Mouse (Mus musculus) limb, embryonic 13.5 days (tissue): ENCODE measurements around the gene Chst8. TPM values are rescaled to one million over a fixed set of nuclear protein-coding genes. Genes with fewer than 3 reads are reported as not detected.
A peak's percentile ranks its signal among the peaks of the same experiment; 100 is the strongest.

Experiments
- ATAC-seq: fragments of 200-750 bp; cut with Nextera tagmentation; 2 replicates; pipeline ENCODE4 v1.8.0; 2017; ENCODE audit warnings: low read depth, moderate number of reproducible peaks, moderate TSS enrichment; ENCODE audit not compliant: low FRiP score
- H3K27ac ChIP-seq: fragments of 300-500 bp; sonication (generic); 2 replicates; pipeline ENCODE4 v1.5.1; 2015; ENCODE audit warnings: inconsistent platforms, mild to moderate bottlenecking, moderate library complexity
- H3K27me3 ChIP-seq: fragments of 300-500 bp; sonication (generic); 2 replicates; pipeline ENCODE4 v1.6.1; 2015; ENCODE audit warnings: mild to moderate bottlenecking, inconsistent platforms
- H3K36me3 ChIP-seq: fragments of 300-500 bp; sonication (generic); 2 replicates; pipeline ENCODE4 v1.6.1; 2015; ENCODE audit warnings: inconsistent platforms, mild to moderate bottlenecking, moderate library complexity
- H3K4me1 ChIP-seq: fragments of 300-500 bp; sonication (generic); 2 replicates; pipeline ENCODE4 v1.6.1; 2015; ENCODE audit warnings: inconsistent platforms
- H3K4me2 ChIP-seq: fragments of 300-500 bp; sonication (generic); replicated peaks from 2 replicates; pipeline ENCODE4 v1.6.1; 2015; ENCODE audit warnings: inconsistent platforms, mild to moderate bottlenecking, moderate library complexity
- H3K4me3 ChIP-seq: fragments of 300-500 bp; sonication (generic); 2 replicates; pipeline ENCODE4 v1.5.1; 2015; ENCODE audit warnings: moderate library complexity, mild to moderate bottlenecking, inconsistent platforms
- H3K9ac ChIP-seq: fragments of 300-500 bp; sonication (generic); 2 replicates; pipeline ENCODE4 v1.6.1; 2015; ENCODE audit warnings: mild to moderate bottlenecking, inconsistent platforms
- H3K9me3 ChIP-seq: fragments of 300-500 bp; sonication (generic); 2 replicates; pipeline ENCODE4 v1.6.1; 2016; ENCODE audit warnings: inconsistent platforms
- WGBS: fragments of 180-500 bp; shearing (Covaris S2); methylation state at CpG from one replicate; pipeline ENCODE4 v1.1.7; 2015; 5-methylcytosine and 5-hydroxymethylcytosine counted together
- polyA plus RNA-seq: library from polyadenylated mRNA; unstranded; fragments of >200 nt; fragmentation: Nextera tagmentation; extraction: Ambion mirVana; gene quantifications from 2 replicates; pipeline ENCODE4 v1.2.1, GENCODE M21; 2015

Gene Chst8
- polyA plus RNA-seq, 1 experiment from 2014 or later: 2.2 TPM

DNA sequence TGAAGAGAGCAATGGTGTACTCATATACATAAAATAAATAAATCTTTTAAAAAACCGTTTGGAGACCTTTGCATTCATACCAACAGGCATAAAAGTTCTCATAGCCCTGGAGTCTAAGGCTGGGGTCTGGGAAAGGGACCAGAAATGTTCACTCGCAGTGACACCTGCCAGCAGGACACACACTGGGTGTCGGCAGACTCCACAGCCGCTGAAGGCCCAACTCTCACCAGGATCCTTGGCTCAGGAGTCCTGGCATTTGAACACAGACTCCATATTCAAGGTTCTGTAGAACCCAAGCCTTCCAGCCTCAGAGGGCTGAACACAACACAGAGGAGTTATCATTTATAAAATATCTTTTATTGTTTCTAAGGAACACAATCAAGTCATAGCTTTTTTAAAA lies 175.8 kb downstream of the Chst8 start:
- no peak for ATAC-seq
- WGBS: 82% methylated on average over 4 of the region's 4 CpGs
- Histone ChIP-seq H3K4me1 (no peaks in the 10 kb centered on the region), H3K4me2 (no peak overlapping the region), H3K9me3 (no peaks in the 10 kb centered on the region), H3K36me3 (peaks cover 32% of the 10 kb centered on the region), H3K27ac (no peak overlapping the region), H3K9ac (no peak overlapping the region), H3K4me3 (no peak overlapping the region), H3K27me3 (no peaks in the 10 kb centered on the region)

GRCm38 (mm10) chr7:34632966-34633742 lies 179.4 kb downstream of the Chst8 start:
- 83% methylated on average over 10 of the region's 10 CpGs for WGBS
- no peak for ATAC-seq
- no peaks in the 10 kb centered on the region for H3K27me3 ChIP-seq

GRCm38 (mm10) chr7:34630211-34631085 lies 182.1 kb downstream of the Chst8 start:
- WGBS: under 1% methylated on average over 34 of the region's 34 CpGs
- H3K9me3 ChIP-seq: no peaks in the 10 kb centered on the region
- peak; percentile 83 for ATAC-seq
- peak overlapping the region; percentile 76 for H3K9ac ChIP-seq
- H3K4me1 ChIP-seq: peaks cover 17% of the 10 kb centered on the region
- H3K27me3 ChIP-seq: no peaks in the 10 kb centered on the region
- H3K27ac ChIP-seq: peak overlapping the region; percentile 87
- peaks cover 3% of the 10 kb centered on the region; the same call in 1 of the 2 replicates for H3K36me3 ChIP-seq
- H3K4me3 ChIP-seq: peak overlapping the region; percentile 45
- peak overlapping the region; percentile 76 for H3K4me2 ChIP-seq

More at GRCm38 (mm10) chr7:34632966-34633742, 179.4 kb downstream of the Chst8 start:
- H3K9me3 ChIP-seq: no peaks in the 10 kb centered on the region
- H3K36me3 ChIP-seq: no peaks in the 10 kb centered on the region
- no peak overlapping the region for H3K9ac ChIP-seq
- no peak overlapping the region for H3K4me3 ChIP-seq
- no peak overlapping the region for H3K4me2 ChIP-seq
- peaks cover 17% of the 10 kb centered on the region for H3K4me1 ChIP-seq
- H3K27ac ChIP-seq: no peak overlapping the region

GRCm38 (mm10) chr7:34629702-34630210 lies 182.8 kb downstream of the Chst8 start:
- H3K9me3 ChIP-seq: no peaks in the 10 kb centered on the region
- no peaks in the 10 kb centered on the region for H3K27me3 ChIP-seq
- ATAC-seq: no peak; the same call in 1 of the 2 replicates
- H3K27ac ChIP-seq: peak overlapping the region; percentile 87
- H3K36me3 ChIP-seq: peaks cover 3% of the 10 kb centered on the region; the same call in 1 of the 2 replicates
- WGBS: 41% methylated on average over 8 of the region's 8 CpGs
- H3K9ac ChIP-seq: peak overlapping the region; percentile 76
- peaks cover 17% of the 10 kb centered on the region for H3K4me1 ChIP-seq
- peak overlapping the region; percentile 45 for H3K4me3 ChIP-seq
- peak overlapping the region; percentile 76 for H3K4me2 ChIP-seq

Other genes with a start within 250 kb of the Chst8 start
- 42.8 and 45.7 TPM in 2 replicates for gene Kctd15, start 156.0 kb downstream of the Chst8 start, polyA plus RNA-seq
- gene Pepd, start 99.7 kb upstream of the Chst8 start, polyA plus RNA-seq: 62.6 and 65.0 TPM in 2 replicates
- 42.5 and 45.6 TPM in 2 replicates for gene Cebpg, start 243.9 kb upstream of the Chst8 start, polyA plus RNA-seq